ENCODE assay signal across 28 mouse cellular contexts in genomic region chr11:31522127-31522526, GRCm38 (mm10).
A peak's percentile ranks its signal among the peaks of the same experiment; 100 is the strongest.
DNase-seq lines count a peak whose midpoint lies in the region; ATAC-seq lines count a peak whose summit lies in the region.
"Had no signal": no experiment of that assay in that cellular context is flagged by ENCODE, and none has a peak within 500 bp of the region (broad histone marks: within the 10 kb centered on the region; RNA-seq: fewer than 3 reads in every experiment).

No protein-coding gene starts in this region.

- no peak overlapping the region for H3K27ac ChIP-seq in heart, embryonic 10.5 days
- H3K27ac ChIP-seq in kidney, embryonic 15.5 days = no peak overlapping the region
- H3K27ac ChIP-seq: embryonic facial prominence, embryonic 12.5 days; hindbrain, embryonic 10.5 days; hindbrain, embryonic 15.5 days; kidney, postnatal 0 days; limb, embryonic 12.5 days; liver, embryonic 15.5 days had no signal

- H3K4me1 ChIP-seq in heart, embryonic 10.5 days = peaks cover 11% of the 10 kb centered on the region
- H3K4me1 ChIP-seq in kidney, embryonic 15.5 days = no peaks in the 10 kb centered on the region
- H3K4me1 ChIP-seq: embryonic facial prominence, embryonic 12.5 days; hindbrain, embryonic 10.5 days; hindbrain, embryonic 15.5 days; limb, embryonic 12.5 days; liver, embryonic 15.5 days had no signal

- no peak overlapping the region for H3K4me3 ChIP-seq in heart, embryonic 10.5 days
- H3K4me3 ChIP-seq in kidney, embryonic 15.5 days (replicated peaks) = no peak overlapping the region
- H3K4me3 ChIP-seq: embryonic facial prominence, embryonic 12.5 days; hindbrain, embryonic 10.5 days; hindbrain, embryonic 15.5 days; limb, embryonic 12.5 days; liver, embryonic 15.5 days had no signal

- no peak overlapping the region for H3K4me2 ChIP-seq in kidney, embryonic 15.5 days
- H3K4me2 ChIP-seq: embryonic facial prominence, embryonic 12.5 days; hindbrain, embryonic 15.5 days; limb, embryonic 12.5 days; liver, embryonic 15.5 days; lung, embryonic 14.5 days had no signal

- no peaks in the 10 kb centered on the region for H3K9me3 ChIP-seq in heart, embryonic 10.5 days
- no peaks in the 10 kb centered on the region for H3K9me3 ChIP-seq in kidney, embryonic 15.5 days (replicated peaks)
- H3K9me3 ChIP-seq: embryonic facial prominence, embryonic 12.5 days; hindbrain, embryonic 10.5 days; hindbrain, embryonic 15.5 days; limb, embryonic 12.5 days; liver, embryonic 15.5 days had no signal

- intact Hi-C loops in gastrocnemius, postnatal 36 days (cut with DNase I) = no loop called here

- H3K27me3 ChIP-seq in heart, embryonic 10.5 days (ENCODE audit: insufficient read depth, poor library complexity, severe bottlenecking) = no peaks in the 10 kb centered on the region
- no peaks in the 10 kb centered on the region for H3K27me3 ChIP-seq in kidney, embryonic 15.5 days
- H3K27me3 ChIP-seq: embryonic facial prominence, embryonic 12.5 days; hindbrain, embryonic 15.5 days; limb, embryonic 12.5 days; liver, embryonic 15.5 days; Patski had no signal

- H3K36me3 ChIP-seq in heart, embryonic 10.5 days = no peaks in the 10 kb centered on the region
- H3K36me3 ChIP-seq in kidney, embryonic 15.5 days = no peaks in the 10 kb centered on the region
- H3K36me3 ChIP-seq: embryonic facial prominence, embryonic 12.5 days; hindbrain, embryonic 10.5 days; hindbrain, embryonic 15.5 days; limb, embryonic 12.5 days; liver, embryonic 15.5 days had no signal

- ATAC-seq in kidney, embryonic 15.5 days (replicated peaks; ENCODE audit: low FRiP score) = no peak
- ATAC-seq: forebrain, embryonic 14.5 days; inflammation-experienced regulatory T-cells, adult 6 months; Patski had no signal

- 59% methylated on average over 2 of the region's 2 CpGs for WGBS in heart, embryonic 10.5 days
- WGBS in kidney, embryonic 15.5 days = 81% methylated on average over 2 of the region's 2 CpGs

- DNase-seq in gastrocnemius, postnatal 25 days = peak; percentile 50
- no peak for DNase-seq in gastrocnemius, postnatal 10 days
- DNase-seq in gastrocnemius, postnatal 36 days = peak; percentile 20 to 25
- DNase-seq in heart, embryonic 10.5 days (ENCODE audit: low spot score) = peak; percentile 67
- peak; percentile 29 for DNase-seq in heart, postnatal 4 days
- no peak for DNase-seq in spleen, postnatal 36 days (ENCODE audit: low spot score in 2 of 2)
- DNase-seq: adrenal gland, postnatal 10 days; cerebellum, adult 8-10 months; cerebellum, postnatal 25 days; kidney, adult 11 months; kidney, postnatal 4 days; layer of hippocampus, postnatal 36 days; lung, embryonic 14.5 days; lung, postnatal 14 days; midbrain, embryonic 14.5 days; retina, postnatal 1 day; right cerebral cortex, postnatal 14 days; thymus, postnatal 4 days had no signal

- no peak overlapping the region for H3K9ac ChIP-seq in kidney, embryonic 15.5 days
- H3K9ac ChIP-seq: embryonic facial prominence, embryonic 12.5 days; hindbrain, embryonic 15.5 days; limb, embryonic 12.5 days; liver, embryonic 15.5 days; lung, embryonic 14.5 days had no signal

Comparison
In these comparisons a context has a peak if more than half of its experiments do, and no peak if none do; other contexts are left out.
1. DNase-seq: peak in gastrocnemius, postnatal 25 days (single experiment), gastrocnemius, postnatal 36 days (2 of 2), heart, embryonic 10.5 days (single experiment) and heart, postnatal 4 days (single experiment); none in gastrocnemius, postnatal 10 days (single experiment) and spleen, postnatal 36 days (0 of 2).